Mouse (Mus musculus) 3T3-L1 (cell line): ENCODE measurements around the gene Shoc2.
A peak's percentile ranks its signal among the peaks of the same experiment; 100 is the strongest.

Source experiments
- DNase-seq: peaks from one replicate; pipeline ENCODE4 v3.0.0-alpha.2; 2015; ENCODE audit warnings: low read depth, low spot score

The Shoc2 gene

DNA sequence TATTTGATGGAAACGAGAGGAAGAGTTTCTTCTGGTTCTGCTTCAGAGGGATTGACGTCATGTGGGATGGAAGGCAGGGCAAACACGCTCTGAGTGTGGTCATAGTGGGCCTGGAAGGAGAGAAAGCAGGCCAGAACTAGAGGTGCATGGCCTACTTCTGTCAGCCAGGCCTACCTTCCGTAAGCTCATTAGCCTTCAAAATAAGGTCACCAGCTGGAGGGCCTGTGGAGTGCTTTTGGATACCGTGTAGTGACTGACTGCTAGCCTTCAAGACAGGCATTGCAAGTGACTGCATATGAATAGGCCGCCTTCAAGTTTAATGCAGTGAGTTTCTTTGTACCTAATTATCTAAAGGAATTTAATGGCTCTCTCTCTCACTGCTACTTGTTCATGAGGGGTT is 91.0 kb downstream of the Shoc2 start:
- no peak for DNase-seq

- no peak for DNase-seq
These were observed 95.3 kb downstream of the Shoc2 start for GRCm38 (mm10) chr19:54039441-54039840.

DNA sequence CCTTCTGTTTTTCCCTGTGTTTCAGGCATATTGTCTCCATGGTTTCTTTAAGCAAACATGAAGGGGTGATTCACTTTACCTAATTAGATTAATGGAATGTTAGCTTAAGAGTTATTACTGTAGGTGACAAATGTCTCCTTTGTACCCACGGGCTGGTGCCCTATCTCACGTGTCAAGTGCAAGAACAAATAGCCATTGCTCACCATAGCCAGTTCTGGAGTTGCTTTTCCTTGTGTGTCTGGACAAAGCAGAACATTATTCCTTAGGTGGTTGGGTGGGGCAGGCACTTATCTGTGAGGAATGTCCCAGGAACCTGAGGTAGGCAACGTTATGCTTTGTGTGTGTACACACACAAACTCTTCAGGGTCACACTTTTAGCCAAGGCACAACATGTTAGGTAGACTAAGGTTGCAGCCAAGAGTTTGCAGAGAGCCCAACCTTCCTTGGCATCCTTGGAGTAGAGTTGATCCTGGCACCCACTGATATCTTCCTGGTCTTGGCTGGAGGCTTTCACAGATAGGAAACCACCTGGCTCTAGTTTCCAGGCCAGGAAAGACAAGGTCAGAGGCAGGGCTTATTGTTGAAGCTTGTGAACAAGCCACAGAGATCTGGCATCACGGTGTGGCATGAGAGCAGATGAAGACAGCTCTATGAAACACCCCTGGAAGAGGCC is 96.4 kb downstream of the Shoc2 start:
- no peak for DNase-seq

GRCm38 (mm10) chr19:54041029-54041367 is 96.9 kb downstream of the Shoc2 start:
- peak; percentile 12 for DNase-seq

DNA sequence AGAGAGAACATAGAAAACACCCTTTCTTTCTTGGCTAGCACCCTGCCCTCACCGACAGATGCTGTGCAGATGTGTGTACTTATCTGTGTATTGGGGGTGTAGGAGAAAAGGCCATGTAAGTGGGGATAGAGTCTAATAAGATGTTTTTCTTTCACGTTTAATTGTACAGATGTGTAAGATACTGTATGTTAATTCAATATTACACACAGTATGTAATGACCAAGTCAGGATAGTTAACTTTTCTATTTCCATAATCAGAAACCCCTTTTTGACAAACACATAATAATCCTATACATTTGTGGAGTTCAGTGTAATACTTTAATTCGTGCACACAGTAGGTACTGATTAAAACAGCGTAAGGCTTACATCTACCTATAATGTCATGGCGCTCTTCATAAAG is 99.7 kb downstream of the Shoc2 start, which contains the start of gene Adra2a:
TSS of gene Adra2a (plus strand) at position 301 of the 400 bp plus-strand sequence.
- DNase-seq, result no peak

DNA sequence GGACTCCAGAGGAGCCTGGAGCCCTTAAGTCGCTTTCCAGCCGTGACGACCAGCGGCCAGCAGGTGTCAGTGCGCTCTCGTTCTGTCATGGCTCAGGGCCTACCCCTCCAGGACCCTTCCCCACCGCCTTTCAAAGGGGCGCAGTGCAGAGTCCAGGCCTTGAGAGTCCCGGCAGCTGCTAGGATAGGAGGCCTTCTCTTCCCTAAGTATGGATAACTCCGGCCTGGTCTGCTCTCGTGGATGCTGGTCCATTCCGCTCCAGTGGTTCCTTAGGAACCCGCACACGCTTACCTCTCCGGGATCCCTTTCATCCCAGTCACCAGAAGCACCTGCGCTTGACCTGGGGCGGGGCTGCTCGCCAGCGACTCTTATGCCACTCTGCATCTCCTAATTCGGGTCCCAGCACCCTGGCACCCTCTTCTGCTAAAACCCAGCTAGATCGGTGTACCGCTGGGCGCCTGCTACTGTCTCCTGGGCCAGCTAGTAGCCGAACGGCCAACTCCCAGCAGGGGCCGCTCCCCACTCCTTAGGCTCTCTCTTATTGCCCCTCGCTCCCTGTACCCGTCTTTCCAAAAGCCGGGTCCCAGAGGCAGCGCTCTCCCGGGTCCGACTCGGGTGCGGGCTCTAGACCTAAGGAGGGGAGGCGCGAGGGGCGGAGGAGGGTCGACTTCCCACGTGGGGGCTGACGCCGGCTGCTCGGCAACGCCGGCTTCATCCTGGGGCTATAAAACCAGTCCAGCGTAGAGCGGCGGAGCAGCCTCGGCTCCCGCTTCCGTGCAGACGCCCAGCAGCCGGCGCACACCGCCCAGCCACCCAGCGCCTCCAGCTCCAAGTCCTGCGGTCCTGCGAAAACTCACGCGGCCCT is 100.6 kb downstream of the Shoc2 start:
- peak; percentile 63 for DNase-seq

DNA sequence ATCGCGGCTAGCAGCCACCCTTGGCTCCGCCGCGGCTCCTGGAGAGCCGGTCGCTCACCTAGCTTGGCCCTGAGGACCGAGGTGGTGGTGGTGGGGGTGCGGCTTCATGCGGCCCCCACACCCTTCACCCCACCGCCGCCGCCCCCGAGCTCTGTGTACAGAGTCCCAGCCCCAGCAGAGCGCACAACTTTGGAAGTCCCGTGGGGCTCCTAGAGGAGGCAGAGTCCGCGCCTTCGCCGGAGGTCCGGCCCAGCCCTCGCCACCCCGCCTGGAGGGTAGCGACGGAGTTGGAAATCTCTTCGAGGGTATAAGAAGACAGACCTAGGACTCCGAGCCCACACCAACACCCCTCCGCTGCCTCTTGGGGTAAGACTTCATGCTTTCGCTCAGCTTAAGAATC is 101.3 kb downstream of the Shoc2 start:
- DNase-seq, result no peak

DNA sequence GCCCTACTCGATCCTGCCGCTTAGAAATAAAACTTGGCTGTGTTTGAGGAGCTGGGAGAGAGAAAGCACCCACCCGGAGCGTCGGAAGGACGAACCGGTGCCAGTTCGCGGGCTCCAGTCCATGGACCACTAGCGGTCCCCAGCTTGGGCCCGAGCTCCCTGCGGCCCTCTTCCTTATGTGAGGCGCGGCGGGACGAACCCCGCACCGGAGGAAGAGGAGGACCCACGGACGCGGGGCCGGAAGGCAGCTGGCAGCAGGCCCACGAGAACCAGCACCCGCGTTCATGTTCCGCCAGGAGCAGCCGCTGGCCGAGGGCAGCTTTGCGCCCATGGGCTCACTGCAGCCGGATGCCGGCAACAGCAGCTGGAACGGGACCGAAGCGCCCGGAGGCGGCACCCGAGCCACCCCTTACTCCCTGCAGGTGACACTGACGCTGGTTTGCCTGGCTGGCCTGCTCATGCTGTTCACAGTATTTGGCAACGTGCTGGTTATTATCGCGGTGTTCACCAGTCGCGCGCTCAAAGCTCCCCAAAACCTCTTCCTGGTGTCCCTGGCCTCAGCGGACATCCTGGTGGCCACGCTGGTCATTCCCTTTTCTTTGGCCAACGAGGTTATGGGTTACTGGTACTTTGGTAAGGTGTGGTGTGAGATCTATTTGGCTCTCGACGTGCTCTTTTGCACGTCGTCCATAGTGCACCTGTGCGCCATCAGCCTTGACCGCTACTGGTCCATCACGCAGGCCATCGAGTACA is 102.0 kb downstream of the Shoc2 start:
- DNase-seq, result no peak

DNA sequence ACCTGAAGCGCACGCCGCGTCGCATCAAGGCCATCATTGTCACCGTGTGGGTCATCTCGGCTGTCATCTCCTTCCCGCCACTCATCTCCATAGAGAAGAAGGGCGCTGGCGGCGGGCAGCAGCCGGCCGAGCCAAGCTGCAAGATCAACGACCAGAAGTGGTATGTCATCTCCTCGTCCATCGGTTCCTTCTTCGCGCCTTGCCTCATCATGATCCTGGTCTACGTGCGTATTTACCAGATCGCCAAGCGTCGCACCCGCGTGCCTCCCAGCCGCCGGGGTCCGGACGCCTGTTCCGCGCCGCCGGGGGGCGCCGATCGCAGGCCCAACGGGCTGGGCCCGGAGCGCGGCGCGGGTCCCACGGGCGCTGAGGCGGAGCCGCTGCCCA is 102.6 kb downstream of the Shoc2 start:
- no peak for DNase-seq

GRCm38 (mm10) chr19:54047386-54048050 is 103.4 kb downstream of the Shoc2 start:
- DNase-seq, result no peak

- DNase-seq, result peak; percentile 16
These were observed 104.2 kb downstream of the Shoc2 start for GRCm38 (mm10) chr19:54048161-54048885.

DNA sequence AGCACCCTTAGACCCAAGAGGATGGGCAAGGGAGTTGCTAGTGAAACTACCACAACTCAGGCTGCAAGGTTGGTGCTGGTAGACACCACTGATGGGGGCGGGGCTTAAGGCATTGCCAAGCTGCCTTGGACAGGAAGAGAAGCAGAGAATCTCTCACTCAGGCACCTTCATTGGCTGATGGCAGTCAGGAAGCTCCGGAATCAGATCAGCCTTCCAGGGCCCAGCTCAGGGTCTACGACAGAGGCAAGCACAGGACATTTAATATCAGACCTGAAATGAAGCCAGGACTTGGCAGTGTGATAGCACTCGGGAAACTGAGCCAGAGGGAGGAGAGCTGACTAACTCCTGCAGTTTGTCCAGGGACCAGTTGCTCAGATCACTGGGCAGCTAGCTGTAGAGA is 107.5 kb downstream of the Shoc2 start:
- no peak for DNase-seq

DNA sequence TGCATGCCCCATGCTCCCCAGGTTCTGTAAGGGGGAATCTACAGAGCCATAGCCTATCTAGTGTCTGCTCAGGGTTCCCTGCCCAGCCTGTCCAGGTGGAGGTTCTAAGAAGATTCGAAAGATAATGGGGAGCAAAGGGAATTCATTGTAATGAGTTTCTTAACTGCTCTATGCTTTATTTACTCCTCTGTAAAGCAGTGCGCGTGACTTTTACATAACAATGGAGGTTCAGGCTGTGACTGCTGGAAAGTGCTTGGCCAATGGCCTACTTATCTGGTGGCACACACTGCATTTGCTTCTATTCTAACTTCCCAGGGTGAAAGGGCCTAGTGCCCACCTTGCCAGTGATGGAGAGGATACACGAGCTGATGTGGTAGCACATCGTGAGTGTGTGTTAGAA is 111.7 kb downstream of the Shoc2 start:
- DNase-seq, result no peak

DNA sequence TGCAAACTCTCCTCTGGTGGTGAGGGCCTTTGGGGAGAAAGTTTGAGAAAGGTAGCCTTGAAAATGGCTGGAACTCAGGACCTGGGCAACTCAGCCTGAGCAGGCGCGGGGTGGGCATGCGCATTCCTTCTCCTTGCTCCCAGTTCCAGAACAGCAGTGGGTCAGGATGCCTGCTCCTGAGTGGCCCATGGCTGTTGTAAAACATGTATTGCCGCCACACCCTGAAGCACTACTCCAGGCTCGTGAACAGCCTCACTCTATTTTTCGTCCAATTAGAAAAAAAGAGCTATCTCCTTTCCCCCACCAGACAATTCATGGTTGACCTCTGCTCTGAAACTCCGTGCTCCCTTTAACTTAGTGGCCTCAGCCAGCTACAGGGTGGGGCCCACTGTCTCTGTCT is 124.3 kb downstream of the Shoc2 start:
- no peak for DNase-seq

DNA sequence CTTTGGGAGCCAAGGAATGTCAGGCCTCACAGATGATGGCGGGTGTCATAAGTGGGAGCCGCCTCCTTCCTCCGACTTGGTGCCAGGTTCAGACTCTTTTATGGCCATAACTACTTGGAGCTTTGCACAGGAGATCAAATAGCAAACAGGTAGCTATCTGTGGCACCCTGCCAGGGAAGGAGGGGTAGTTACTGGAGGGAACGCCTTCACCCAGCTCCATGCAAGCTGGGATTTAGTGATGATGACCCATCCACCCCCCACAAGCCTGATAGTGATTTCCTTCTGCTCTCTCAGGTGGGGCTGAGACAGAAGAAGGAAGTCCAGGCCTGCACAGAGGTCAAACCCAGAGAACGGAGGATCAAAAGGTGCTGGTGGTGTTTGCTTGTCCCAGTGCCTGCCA is 126.4 kb downstream of the Shoc2 start:
- no peak for DNase-seq

- no peak for DNase-seq
These were observed 128.2 kb downstream of the Shoc2 start for GRCm38 (mm10) chr19:54072233-54072800.

GRCm38 (mm10) chr19:54076362-54077349 is 132.6 kb downstream of the Shoc2 start:
- no peak for DNase-seq

DNA sequence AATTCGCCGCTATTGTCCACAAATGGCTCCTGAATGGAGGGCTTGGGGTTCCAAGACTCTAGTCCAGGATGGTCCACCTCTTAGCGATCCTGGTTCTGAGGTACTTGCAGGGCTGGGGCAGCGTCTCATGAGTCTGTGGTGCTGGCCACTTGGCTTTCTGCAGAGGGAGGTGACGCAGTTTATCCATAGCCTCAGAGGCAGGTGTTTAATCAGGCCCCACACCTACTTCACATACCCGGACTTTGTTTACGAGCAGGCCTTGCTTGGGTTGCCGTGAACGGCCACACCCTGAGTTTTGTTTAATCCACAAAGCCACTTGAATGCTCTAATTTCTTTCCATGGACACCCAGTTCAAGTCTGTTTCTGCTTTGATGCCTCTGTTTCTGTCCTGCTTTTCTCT is 137.2 kb downstream of the Shoc2 start:
- no peak for DNase-seq

GRCm38 (mm10) chr19:54081716-54082165 is 137.6 kb downstream of the Shoc2 start:
- DNase-seq, result no peak
